Mouse (Mus musculus) retina, adult 2 months (tissue): ENCODE results near the gene Shisa6.

Source experiments
- DNase-seq: peaks from one replicate; pipeline ENCODE4 v3.0.0-alpha.2; 2012; ENCODE audit warnings: low read depth, low spot score

Shisa6 gene

DNA sequence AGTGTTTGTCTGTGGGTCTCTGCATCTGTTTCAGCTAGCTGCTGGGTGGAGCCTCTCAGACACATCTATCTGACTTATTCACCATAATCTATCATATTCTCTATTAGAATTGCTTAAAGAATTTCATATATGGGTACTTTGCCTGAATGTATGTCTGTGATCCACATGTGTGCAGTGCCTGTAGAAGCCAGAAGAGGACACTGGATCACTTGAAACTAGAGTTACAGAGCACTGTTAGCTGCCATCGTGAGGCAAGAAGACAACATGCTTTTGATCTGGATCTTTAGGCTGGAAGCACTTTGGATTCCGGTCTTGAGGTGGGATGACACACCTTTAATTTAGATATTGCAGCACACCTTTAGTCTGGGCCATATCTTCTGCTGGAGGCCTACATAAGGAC, 289.2 kb downstream of the Shisa6 start:
- no peak for DNase-seq

DNA sequence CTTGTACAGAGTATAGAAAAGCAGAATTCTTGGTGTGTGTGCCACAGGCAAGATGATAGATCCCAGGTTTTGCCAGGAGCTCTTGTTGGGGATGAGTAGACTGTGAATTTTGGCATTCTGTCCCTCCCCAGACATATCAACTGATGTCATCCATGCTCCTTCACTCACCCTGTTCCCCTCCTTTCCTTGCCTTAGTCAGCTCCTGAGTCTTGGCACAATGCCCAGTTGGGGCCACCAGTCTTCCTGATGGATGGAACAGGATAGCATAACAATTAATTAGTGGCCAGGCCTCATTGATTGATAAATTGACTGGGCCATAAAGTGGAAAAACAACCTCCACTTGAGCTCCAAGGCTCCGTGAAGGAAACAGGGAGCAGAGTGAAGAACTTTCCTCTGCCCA, 292.9 kb downstream of the Shisa6 start:
- no peak for DNase-seq

DNA sequence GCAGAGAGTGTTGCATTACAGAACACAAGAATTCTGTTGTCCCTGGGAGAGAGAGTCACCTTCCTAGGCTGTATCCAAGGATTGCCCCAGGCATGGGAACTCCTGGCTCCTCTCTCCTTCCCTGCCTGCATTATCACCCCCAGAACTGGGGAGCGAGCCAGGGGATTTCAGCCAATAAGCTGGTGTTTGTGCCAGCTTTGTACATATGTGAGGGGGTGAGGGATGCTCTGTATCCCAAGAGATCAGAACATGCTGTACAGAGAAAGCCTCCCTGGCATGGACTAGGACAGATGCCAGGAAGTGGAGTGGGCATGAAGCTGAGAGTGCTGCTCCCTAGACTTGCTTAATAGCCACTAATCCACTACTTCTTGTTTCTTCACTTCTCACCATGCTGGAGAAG, 303.6 kb downstream of the Shisa6 start:
- DNase-seq = peak; percentile 3

DNA sequence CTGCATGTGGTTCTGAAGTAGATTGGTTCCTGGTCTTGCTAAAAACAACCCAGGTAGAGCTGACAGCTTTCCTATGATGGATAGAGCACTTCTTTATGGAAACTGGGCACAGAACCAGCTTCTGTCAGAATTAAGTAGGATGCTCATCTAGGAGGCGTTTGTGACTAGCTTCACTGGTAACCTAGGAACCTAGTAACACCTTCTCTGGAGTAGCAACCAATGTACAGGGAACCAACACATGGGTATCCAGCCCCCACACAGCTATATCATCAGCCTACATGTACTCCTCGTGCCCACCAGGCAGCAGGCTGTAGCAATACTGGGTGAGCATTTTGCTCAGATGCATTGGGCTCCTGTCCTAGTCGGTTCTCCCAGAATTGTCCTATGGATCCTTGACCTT, 307.3 kb downstream of the Shisa6 start:
- no peak for DNase-seq

DNA sequence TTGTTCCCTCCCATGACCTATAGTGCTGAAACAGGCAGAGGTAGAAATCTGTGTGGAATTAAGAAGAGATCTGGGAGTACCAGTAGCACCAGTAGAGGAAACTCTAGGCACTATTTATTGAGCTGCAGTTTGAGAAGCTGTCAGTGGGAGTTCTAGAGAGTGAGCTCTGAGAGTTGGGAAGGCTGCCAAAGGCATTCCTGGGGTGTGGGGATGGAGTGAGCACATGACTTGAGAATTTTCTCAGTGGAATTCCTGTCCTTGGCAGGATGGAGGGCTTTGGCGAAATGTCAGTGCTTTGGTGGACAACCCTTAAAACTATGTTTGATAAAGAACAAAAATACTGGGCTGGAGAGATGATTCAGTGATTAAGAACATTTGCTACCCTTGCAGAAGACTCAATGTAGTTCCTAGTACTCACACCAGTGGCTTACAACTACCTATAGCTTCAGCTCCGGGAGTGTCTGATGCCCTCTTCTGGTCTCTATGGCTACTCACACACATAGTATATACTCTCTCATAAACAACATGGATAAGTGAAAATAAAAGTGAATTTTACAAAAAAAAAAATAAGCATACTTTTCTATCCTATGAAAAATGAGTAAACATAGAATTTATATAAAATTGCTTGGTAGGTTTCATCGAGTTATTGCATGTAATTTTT, 337.0 kb downstream of the Shisa6 start:
- DNase-seq = peak; percentile 16

DNA sequence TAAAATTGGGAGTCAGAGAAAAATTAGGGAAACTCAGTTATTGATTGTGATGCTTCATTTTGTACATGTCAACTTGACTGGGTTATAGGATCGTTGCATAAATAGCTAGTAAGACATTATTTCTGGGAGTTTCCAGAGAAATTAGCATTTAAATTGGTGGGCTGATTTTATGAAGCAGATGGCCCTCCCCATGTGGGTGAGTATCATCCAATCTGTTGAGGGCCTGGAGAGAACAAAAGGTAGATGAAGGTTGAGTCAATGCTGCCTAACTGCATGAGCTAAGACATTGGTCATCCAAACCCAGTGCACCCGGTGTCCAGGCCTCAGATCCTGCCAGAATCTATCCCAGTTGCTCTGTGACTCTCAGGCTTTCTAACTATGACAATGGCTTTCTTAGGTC, 337.6 kb downstream of the Shisa6 start:
- DNase-seq = no peak

DNA sequence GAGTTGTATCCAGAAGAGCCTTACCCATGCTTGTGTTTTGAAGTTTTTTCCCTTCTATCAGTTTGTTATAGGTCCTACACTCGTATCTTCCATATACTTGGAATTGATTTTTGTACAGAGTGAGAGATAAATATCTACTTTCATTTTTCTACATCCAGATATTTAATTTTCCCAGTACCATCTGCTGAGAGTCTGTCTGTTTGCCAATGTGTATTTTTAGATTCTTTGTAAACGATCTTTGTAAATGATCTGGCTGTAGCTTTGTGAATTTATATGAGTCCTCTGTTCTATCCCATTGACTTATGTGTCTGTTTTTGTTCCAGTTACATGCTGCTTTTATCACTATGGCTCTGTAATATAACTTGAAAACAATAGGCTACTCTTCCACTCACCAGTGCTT, 348.0 kb downstream of the Shisa6 start:
- DNase-seq = no peak

DNA sequence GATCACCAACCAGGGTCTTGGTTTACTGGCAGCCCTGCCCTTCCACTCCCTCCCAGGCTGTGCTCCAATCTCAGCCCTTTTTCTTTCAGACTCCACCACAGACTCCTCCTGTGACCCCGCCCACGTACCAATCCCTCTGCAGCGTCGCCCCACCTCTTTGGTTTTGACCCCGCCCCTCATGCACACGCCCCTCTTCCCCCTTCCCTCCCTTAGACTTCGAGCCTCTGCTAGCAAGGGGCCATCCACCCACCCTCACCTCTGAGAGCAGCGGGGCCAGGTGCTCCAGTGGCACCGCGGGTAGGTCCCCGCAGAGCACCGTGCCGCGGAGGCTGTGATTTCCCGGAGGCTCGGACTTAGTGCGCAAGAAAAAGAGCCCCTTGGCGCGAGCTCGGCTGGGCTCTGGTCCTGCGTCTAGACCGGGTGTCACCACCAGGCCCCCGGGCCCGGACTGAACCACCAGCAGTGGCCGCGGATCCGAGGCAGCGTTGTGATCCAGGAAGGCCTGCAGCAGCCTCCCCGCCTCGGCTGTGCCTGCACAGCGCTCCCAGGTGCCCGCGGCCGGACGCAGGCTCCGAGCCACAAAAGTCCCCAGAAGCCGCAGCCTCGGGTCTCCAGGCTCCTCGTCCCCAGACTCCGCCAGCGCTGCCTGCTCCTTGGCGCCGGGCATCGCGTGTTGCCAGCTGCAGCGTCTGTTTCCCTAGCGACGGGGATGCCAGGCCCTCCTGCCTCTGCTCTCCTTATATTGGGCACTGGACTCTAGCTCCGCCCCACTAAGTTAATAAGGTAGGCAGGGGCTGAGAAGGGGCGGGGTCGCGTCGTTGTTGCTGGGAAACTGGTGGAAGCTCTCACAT, 357.7 kb downstream of the Shisa6 start, which contains the start of gene Dnah9:
Gene Dnah9 (minus strand): TSS at position 751 of the 851 bp plus-strand sequence.
- peak; percentile 69 for DNase-seq

DNA sequence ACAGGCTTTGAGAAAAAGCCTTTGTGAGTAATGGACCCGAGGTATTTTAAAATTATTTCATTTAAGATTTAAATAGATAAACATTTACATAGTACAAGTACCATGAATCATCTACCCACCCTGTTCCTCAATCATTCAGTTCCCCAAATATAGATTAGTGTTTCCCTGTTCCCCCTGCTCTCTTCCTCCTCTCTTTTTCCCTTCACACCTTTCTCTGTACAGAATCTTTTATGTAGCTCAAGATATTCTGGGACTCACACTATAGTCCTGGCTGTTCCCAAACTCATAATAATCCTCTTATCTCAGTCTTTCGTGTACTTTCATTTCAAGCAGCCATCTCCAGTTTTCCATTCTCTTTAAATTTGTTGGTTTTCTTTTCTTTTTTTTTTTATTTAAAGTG, 361.7 kb downstream of the Shisa6 start:
- no peak for DNase-seq
